Mouse (Mus musculus): ENCODE results near the gene Cyp2e1. TPM values are rescaled to one million over a fixed set of nuclear protein-coding genes. Genes with fewer than 3 reads are reported as not detected.

Gene Cyp2e1
- total RNA-seq (2023) = not detected in 4 replicates

DNA sequence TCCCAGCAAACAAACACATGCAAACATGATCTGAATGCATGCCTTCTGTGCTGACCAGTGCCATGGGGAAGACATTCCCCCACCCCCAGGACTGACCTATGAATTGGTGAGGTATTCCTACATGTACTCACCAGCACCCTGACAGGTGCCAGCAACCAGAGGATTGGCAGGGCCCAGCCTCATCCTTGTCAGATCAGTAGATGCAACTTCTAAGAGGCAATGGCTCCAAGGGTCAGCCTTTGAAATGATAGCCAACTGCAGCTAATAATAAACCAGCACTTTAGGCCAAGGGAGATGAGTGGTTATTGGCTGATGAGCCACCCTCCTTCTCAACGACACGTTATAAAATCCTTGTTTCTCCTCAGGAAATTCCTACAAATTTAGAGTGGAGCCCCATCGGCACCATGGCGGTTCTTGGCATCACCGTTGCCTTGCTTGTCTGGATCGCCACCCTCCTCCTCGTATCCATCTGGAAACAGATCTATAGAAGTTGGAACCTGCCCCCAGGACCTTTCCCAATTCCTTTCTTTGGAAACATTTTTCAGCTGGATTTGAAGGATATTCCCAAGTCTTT lies at the start of gene Cyp2e1:
TSS of gene Cyp2e1 (plus strand) at position 293 of the 574 bp plus-strand sequence.

GRCm38 (mm10) chr7:140787406-140788052 lies 24.0 kb downstream of the Cyp2e1 start, which contains the start of gene Syce1:
Gene Syce1, minus strand, starts transcription at chr7:140787852.

DNA sequence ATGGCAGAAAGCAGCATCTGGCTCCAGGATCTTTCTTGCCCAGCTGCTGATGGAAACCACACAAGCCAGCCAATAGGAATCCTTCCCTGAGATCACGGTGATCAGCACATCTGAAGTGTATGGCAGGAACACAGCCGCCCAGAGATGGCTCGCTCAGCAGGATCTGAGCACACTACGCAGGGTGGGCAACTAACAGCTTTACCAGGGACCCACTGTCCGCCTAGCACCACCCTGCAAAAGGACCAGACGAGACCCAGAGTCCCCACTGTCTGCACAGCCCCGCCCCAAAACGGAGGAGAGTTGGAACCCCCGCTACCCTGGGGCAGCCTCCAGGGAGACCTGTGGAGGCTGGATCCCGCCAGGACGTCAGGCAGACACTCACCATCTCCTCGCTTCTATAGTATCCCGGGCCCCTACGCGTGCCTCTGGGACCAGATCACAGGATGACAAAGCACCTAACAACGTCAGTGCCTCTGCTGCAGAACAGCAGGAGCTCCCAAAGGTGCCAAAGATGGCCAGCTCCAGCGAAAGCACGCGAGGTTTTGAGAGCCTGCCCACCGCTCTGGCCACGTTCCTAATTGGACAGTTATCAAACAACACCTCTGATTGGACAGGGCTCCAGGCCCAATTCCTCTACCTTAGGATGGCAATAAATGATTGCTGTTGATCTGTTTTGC lies 58.3 kb downstream of the Cyp2e1 start, which contains the start of gene Zfp941:
TSS of gene Zfp941 (minus strand) at position 526 of the 677 bp plus-strand sequence.

Other genes with a start within 250 kb of the Cyp2e1 start
- not detected in 4 replicates for gene Olfr538, start 195.9 kb upstream of the Cyp2e1 start, total RNA-seq (2023)
- not detected in 4 replicates for gene Olfr46, start 162.5 kb upstream of the Cyp2e1 start, total RNA-seq (2023)
- gene Olfr61, start 134.8 kb upstream of the Cyp2e1 start, total RNA-seq (2023) = not detected in 4 replicates
- not detected in 4 replicates for gene Olfr53, start 117.3 kb upstream of the Cyp2e1 start, total RNA-seq (2023)
- gene Olfr539, start 103.8 kb upstream of the Cyp2e1 start, total RNA-seq (2023) = not detected in 4 replicates
- gene Olfr45, start 81.8 kb upstream of the Cyp2e1 start, total RNA-seq (2023) = not detected in 4 replicates
- not detected in 4 replicates for gene Olfr541, start 66.5 kb upstream of the Cyp2e1 start, total RNA-seq (2023)
- not detected in 4 replicates for gene Syce1, start 24.1 kb downstream of the Cyp2e1 start, total RNA-seq (2023)
- not detected in 4 replicates for gene Zfp941, start 58.4 kb downstream of the Cyp2e1 start, total RNA-seq (2023)
- gene Urah, start 71.3 kb downstream of the Cyp2e1 start, total RNA-seq (2023) = not detected in 4 replicates
- gene Scgb1c1, start 81.8 kb downstream of the Cyp2e1 start, total RNA-seq (2023) = not detected in 4 replicates
- gene Odf3, start 84.1 kb downstream of the Cyp2e1 start, total RNA-seq (2023) = not detected in 4 replicates
- not detected in 4 replicates for gene Gm45785, start 92.6 kb downstream of the Cyp2e1 start, total RNA-seq (2023)
- 93.4 to 117 TPM (median 99.1 TPM) in 4 replicates for gene Ric8a, start 93.2 kb downstream of the Cyp2e1 start, total RNA-seq (2023)
- 18.9 to 23.9 TPM (median 22.0 TPM) in 4 replicates for gene Bet1l, start 93.8 kb downstream of the Cyp2e1 start, total RNA-seq (2023)
- 76.1 to 84.1 TPM (median 77.2 TPM) in 4 replicates for gene Psmd13, start 118.2 kb downstream of the Cyp2e1 start, total RNA-seq (2023)
- gene Sirt3, start 118.6 kb downstream of the Cyp2e1 start, total RNA-seq (2023) = 7.3 to 10.8 TPM (median 8.6 TPM) in 4 replicates
- not detected in 4 replicates for gene Cox8b, start 136.7 kb downstream of the Cyp2e1 start, total RNA-seq (2023)
- not detected in 4 replicates for gene Nlrp6, start 157.2 kb downstream of the Cyp2e1 start, total RNA-seq (2023)
- gene Pgghg, start 177.7 kb downstream of the Cyp2e1 start, total RNA-seq (2023) = 15.9 to 23.8 TPM (median 18.4 TPM) in 4 replicates
- gene Ifitm5, start 186.6 kb downstream of the Cyp2e1 start, total RNA-seq (2023) = not detected in 4 replicates
- not detected in 4 replicates for gene Gm45717, start 192.2 kb downstream of the Cyp2e1 start, total RNA-seq (2023)
- 10.4 to 16.2 TPM (median 12.9 TPM) in 4 replicates for gene Ifitm2, start 192.2 kb downstream of the Cyp2e1 start, total RNA-seq (2023)
- 1.2 TPM in 1 of 4 replicates, not detected in the others for gene Ifitm1, start 203.5 kb downstream of the Cyp2e1 start, total RNA-seq (2023)
- gene Ifitm3, start 247.0 kb downstream of the Cyp2e1 start, total RNA-seq (2023) = 3.2 to 7.5 TPM (median 4.5 TPM) in 4 replicates